Mouse (Mus musculus): ENCODE results near the gene Ulk4.

Ulk4 gene

DNA sequence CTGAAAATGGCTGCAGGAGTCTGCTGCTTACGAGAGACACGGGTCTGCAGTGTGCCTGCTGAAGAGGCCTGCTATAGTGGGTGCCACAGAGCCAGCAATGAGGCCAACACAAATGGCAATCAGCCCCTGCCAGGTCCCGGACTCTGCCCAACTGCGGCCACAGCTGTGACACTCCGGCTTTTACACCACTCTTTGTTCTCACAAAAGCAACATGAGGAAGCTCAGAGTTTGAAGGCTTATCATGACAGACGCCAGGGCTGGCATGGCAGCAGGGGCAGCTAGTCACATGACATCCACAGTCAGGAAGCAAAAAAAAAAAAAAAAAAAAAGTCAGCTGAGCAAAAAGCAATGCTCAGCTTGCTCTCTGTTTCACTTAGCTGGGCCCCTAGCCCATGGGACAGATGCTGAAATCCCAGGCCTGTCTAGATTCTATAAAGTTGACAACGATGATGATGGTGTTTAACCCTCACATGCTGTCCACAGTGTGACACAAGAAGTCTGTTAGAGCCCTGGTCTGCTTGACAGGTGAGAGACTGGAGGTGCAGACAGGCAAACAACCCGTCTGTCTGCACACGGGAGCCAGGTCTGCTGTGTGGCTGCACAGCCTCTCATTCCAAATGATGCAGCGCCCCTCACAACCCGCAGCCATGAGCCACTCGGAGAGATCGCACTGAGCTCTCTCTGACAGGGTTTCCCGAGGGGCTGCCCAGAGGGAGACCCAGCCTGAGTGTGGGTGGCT lies 253.3 kb downstream of the Ulk4 start:
- in situ Hi-C loops (cut with MboI, MseI) = no loop called here

DNA sequence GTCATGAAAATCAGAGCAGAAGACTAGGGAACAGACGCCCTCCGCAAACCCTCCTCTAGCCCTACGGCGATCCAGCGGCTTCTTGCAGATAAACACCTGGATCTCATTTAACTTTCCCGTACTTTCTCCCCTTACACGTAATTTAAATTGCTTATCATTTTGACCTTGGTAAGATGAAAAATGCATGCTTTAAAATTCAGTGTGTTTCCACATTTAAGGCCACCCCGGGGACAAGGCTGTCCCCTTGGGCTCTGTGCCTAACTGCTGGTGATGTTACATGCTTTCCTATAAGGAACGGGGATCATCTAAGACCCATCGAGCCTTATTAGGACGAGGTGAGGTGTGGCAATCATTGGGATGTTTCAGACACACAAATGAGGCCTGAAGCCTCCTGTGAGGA lies 256.6 kb downstream of the Ulk4 start:
- in situ Hi-C loops (cut with MboI, MseI) = no loop called here

DNA sequence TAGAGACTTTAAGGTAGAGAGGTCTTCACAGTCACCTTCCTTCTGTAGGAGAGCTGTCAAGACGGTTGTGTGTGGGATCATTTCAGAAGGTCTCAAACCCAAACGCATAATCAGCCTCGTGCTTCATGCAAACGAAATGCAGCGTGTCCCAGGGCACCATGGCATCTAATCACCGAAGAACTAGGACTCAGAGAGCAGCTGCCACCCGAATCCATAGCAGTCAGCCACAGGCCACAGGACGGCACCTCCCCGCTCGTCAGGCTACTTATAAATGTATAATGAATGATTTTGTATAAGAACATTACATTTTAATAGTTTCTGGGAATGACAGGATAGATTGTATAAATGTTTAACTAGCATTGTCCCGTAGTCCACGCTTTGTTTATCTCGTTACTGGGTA lies 257.1 kb downstream of the Ulk4 start:
- in situ Hi-C loops (cut with MboI, MseI) = no loop called here

DNA sequence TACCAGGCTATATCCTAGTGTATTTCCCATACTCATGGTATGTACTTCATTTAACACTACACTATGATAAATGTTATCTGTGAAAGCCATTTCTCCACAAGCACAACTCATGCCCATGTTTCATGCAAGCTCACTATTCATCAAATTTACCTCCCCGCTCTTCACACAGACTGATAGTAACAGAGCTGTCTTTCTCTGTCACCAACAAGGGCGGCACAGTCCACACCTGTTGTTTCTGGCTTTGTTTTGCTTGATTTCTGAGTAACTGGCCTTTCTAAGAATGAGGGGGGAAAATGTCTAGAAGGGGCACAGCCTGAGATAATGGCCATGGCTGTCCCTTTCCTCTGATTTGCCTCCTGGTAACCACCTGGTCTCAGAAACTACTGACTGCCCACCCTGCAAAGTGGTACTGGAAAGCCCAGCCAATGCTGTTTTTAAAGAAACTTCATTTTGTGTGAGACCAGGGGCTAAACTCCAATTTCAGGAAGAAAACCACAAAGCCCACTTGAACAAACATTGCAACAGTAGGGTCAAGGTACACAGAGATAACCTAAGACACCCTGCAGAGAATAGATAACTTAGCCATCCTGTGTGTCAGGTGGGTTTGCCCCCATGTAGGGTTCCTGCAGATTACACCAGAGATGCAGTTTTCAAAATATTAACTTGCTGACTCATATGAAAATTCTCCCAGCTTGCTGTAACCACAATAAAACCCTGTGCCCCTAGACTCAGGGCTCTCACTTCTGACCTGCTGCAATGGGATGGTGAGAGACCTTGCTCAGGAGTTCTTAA lies 258.3 kb downstream of the Ulk4 start:
- in situ Hi-C loops (cut with MboI, MseI) = no loop called here

DNA sequence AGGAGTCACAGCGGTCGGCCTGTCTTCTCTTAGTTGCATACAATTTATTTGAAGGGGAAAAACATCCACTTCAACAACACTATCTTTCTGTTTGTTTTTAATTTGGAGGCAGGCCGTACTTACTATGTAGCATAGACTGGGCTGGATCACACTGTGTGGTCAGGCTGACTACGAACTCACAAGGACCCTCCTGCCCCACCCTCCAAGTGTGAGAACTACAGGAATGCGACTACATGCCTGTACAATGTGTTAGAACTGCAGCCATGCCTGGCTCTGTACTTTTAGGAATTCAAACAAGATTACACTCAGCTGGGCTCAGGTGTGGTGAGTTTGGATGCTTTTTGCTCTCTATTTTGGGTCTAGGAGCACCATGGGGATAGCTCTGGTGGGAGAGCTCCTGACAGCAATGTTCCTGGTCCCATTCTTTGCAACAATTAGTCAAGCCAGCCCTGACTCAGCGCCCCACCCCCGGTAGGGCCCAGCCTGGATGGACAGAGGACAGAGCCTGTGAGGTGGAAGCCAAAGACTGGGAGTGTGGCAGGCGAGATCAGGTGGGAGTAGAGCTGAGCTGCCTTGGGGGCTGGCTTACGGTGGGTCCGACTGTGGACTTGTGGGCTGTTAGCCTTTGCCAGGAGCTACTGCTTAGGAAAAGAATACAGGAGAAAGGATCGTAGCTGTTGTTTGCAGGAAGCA lies 261.0 kb downstream of the Ulk4 start:
- in situ Hi-C loops (cut with MboI, MseI) = no loop called here

DNA sequence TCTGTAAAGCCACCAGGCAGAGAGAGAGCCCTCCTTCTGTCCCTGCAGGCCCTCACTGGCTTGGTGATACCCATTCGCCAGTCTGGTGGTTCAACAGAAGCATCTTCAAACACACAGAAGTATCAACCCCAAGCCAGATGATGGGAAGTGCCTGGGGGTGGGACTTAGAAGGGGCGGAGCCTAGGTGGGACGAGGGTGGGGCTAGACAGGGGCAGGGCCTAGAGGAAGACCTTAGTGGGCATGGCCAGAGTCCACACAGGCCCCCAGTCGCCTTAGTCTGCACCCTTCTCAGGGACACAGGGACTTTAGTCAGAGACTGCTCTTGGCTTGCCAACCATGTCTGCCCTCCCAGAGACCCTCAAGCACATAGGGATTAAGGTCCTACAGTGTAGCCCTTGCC lies 265.5 kb downstream of the Ulk4 start:
- in situ Hi-C loops (cut with MboI, MseI) = no loop called here

DNA sequence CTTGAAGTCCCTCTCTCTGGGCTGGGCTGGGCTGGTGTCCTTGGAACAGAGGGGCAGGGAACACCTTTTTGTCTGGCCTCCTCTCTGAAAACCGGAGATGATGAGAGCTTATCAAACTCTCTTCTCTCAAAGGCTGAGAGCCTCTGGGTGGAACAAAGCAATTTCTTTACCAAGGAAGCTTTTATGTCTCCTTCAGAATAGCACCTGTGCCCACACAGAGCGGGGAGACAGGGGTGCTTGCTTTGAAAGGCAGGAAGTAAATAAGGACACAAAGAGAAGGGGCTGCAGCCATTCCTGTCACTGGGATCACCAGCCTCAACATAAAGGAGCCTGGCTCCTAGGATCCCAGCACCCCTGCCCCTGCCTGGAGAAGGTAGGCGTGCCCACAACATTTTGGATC lies 266.5 kb downstream of the Ulk4 start:
- in situ Hi-C loops (cut with MboI, MseI) = no loop called here

DNA sequence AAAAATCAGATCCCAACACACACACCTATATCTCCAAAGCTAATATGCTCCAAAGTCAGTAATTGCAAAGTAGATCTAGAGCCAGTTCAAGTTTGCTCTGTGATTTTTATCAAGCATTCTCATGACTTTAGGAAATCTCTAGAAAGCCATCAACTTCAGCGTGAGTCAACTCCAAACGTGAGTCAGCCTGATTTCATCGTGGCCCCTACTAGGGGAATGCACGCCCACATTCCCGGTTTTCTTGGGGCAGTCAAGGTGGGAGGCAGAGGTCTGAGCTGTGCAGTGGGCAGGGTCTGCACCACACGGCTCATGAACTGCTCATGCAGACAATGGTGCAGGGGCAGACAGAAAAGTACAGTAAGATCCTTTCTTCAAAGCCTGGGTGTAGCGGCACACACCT lies 271.0 kb downstream of the Ulk4 start:
- in situ Hi-C loops (cut with MboI, MseI) = loop anchor here (10.0 kb wide), 1 partner anchor 1511 kb away; no protein-coding TSS in a partner anchor

DNA sequence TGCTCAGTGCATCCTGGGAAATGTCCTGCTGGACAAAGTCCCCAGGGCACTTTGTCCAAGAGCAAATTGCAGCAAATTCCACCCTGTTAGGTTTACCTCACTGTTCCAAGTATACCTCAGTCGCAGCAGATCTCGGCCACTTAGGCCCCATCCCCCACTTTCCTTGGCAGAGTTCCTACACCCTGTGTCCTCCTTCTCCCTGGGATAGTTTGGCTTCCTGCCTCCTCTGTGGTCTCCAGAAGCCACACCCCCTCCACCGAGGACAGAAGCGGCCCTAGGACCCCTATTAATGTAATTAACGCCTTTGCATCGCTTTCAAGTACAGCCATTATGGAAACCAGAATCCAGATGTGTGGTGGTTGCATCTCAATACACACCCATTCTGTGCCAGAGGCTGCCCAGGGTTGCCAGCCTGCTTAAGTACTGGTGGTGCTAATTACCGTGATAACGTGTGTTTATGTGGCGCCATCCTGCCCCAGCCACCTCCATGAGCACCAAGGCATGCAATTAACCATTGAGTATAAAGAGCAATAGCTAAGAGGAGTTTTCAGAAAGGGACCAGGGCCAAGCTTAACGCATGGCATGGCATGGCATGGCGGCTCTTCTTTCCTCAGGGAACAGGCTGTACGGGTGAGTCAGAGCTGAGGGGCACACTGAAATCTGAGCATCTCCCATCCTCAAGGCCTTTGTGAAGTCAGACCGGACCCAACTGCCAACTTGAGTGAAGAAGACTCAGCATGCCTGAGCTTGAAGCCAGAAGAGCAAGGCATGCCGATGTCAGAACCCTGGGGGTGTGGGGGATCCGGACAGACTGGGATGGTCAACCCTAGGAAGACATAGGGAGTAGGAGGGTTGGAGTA lies 275.1 kb downstream of the Ulk4 start:
- in situ Hi-C loops (cut with MboI, MseI) = loop anchor here (10.0 kb wide), 1 partner anchor 1507 kb away; no protein-coding TSS in a partner anchor

DNA sequence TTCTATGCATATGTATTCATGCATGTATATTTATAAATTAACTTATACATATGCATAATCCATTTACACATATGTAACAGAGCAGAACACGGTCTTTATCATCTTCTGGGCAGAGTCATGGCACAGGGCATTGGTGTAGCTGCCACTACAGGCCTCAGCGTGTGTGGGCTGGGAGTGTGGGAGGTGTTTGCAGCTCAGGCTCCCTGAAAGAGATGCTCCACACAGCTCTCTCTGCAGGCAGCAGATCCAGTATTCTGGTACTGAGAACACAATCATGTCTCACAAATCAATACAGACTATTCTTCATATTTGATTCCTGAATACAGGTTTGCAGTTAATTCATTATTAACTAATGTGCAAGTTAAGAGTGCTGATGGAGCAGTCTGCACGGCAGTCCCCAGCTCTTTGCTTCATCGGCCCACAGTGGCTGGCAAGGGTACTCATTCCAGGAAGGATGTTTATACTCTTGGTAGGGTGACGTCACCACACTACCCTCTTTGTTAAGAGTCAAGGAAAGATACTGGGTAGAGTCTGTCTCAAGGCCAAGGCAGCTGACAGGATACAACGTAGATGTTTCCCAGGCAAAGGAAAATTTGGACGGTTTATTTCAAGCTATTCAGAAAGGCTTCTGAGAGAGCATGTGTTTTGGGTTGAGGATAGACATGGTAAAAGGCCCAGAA lies 276.2 kb downstream of the Ulk4 start:
- in situ Hi-C loops (cut with MboI, MseI) = loop anchor here (10.0 kb wide), 1 partner anchor 1506 kb away; no protein-coding TSS in a partner anchor

DNA sequence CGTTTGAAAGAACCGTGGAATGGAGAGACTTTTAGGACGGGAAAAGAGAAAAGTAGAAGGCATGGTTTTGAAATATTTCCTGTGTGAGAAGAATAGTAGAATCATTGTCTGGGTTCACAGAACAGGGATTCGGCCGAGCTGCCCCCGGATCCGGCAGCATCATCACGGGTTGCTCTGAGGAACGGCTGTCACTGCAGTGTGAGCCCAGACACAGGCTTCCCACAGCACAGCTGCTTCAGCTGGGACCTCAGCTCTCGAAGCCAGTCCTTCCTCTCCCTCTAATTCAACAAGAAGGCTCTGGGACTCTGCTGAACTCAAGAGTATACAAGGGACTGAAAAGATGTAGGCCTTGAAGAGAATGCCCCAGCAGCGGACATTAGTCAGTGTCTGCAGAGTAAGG lies 278.3 kb downstream of the Ulk4 start:
- in situ Hi-C loops (cut with MboI, MseI) = no loop called here

DNA sequence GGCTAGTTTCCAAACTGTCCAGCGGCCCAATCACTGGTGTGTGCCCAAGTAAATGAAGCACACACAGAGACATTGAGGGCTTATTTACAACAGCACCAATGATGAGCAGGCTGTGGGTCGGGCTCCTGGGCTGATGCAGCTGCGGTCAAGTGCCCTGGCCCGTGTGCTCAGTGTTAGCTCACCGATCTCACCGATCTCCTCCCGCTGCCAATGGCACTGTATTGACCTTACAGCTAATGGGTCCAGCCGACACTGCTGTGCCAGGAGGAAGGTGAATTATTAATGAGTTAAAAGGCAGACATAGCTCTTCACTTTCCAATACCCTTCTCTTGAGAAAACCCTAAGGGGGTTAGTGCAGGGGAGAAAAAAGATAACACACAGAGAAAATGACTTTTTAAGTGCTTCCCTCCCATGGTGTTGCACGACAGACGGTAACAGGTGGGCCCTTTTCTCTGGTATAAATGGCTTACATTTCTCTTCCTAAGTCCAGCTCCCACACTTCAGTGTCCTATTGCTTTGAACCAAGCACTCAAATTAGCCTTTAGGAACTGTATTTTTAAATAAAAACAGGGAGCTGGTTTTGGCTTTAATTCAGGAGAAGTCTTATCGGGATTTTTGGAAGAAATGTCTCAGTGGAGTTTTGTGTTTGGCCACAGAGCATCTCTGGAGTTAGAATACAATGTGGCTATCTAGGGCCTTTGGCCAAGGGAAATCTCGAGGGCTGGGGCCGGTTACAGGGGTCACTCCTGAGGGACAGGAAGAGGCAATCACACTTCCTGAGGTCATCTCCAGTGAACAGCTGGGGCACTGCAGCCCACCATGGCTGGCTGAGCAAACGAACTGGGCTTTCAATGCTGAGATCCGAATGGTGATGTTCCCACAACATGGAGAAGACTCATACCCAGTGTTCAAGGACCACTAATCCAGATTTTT lies 282.5 kb downstream of the Ulk4 start:
- in situ Hi-C loops (cut with MboI, MseI) = no loop called here

DNA sequence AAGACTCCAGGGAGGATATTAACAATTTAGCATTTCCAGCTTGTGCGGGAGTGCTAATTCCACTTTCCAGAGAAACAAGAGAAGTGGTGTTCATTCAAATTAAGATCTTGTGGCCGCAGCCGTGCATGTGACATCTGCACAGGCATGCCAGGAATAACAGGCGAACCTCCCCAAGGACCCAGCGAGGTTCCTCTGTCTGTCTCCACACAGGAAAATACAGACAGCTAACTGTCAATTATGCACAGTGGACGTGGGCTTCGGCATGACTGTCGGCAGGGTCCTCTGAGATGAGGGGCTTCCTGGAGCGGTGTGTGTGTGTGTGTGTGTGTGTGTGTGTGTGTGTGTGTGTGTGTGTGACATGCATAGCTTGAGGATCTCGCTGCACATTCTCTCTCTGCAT lies 284.0 kb downstream of the Ulk4 start:
- in situ Hi-C loops (cut with MboI, MseI) = no loop called here

DNA sequence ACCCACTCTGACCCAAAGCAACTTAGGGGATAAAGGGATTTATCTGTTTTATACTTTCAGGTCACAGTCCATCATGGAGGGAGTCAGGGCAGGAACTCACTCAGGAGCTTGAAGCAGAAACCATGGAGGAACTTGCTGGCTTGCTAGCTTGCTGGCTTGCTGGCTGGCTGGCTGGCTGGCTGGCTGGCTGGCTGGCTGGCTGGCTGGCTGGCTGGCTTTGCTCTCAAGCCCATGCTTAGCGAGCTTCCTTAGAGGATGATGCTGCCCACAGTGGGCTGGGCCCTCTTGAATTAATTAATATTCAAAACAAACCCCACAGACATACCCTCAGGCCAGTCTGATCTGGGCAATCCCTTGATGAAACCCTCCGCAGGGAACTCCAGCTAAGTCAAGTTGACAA lies 285.2 kb downstream of the Ulk4 start:
- in situ Hi-C loops (cut with MboI, MseI) = no loop called here

DNA sequence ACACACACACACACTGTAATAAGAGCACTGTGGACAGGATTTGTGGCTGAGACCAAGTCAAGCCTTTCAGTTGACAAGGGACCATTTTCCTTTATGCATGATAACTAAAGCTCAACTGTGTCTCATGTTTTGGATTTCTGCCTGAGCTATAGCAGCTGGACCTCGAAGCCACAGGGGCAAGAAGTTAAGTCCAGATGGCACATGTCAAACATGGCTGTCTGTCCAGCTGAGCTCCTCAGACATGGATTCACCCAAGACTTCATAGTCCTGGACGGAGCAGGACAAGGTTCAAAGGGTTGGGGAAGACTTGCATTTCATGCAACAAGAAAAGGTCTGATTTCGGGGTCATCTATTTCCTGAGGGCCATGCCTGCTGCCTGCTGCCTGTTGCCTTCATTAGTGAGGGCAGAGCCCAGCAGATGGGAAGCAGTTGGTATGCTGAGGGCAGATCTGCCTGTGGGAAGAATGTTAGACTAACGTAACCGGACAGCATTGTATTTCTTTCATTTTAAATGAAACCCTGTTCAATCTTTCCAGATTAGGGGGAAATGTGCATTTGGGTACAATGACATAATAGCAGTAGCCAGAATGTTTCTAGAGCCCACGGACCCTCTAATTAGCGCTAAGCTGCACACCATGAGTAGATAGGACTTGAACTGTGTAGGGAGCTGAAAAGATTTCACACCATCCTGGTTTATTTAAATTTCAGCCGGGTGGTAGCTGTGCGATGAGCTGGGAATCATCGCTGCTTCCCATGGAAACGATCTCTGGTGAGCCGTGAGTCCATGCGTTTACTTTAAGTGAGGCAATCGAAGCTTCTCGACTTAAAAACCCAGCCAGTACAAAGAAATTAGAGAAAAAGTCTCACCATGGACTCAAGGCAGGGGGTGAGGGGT lies 286.9 kb downstream of the Ulk4 start:
- in situ Hi-C loops (cut with MboI, MseI) = no loop called here

DNA sequence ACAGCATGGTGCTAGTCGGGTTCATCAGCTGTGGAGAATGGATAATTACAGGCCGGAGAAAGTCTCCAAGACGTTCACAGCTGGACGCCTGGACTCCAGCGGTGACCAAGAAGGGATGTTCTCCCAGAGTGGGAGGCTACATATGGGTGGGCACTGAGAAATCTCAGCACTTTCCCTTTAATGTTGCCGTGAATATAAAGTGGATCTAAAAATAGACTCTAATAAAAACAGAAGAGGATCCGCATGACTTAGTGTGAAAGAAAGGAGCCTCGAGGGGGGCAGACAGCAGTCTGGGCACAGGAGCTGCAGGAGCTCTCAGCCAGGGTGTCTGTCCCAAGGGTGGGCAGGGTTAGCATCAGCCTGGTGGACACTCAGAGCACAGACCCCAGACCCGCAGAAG lies 288.9 kb downstream of the Ulk4 start:
- in situ Hi-C loops (cut with MboI, MseI) = no loop called here

DNA sequence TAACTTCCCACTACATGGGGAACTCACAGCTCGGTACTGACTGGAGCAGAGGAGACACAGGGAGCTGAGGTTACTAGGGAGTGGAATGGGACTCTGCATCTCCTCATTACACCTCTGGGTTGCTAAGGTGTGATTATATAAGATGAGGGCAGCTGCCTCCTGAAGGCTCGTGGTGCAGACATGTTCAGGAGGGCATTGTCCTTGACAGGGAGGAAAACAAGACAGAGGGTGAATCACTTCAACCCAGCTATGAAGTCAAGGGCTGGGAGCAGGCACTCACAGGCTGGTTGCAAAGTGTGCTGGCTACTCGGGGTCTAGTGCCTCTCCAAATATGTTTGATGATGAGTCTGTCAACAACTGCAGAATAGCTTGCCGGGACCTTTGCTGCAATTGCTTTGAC lies 290.0 kb downstream of the Ulk4 start:
- in situ Hi-C loops (cut with MboI, MseI) = no loop called here

DNA sequence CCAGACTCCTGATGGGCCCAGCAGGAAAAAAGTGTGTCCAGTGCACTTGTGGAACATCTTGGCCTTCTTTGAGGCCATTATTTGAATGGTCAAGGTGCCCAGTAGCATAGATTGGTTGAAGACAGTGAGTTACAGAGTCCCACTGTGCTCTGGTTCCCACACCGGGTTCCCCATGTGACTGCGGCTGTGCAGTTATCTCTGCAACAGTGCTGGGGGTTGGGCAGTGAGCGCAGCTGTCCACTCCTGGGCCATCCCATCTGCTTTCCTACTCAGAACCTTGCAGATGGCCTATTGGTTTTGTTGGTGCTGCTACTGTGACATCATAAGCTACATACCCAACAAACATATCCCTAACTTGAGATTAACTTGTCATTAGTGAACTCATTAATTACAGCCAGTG lies 290.7 kb downstream of the Ulk4 start:
- in situ Hi-C loops (cut with MboI, MseI) = no loop called here

DNA sequence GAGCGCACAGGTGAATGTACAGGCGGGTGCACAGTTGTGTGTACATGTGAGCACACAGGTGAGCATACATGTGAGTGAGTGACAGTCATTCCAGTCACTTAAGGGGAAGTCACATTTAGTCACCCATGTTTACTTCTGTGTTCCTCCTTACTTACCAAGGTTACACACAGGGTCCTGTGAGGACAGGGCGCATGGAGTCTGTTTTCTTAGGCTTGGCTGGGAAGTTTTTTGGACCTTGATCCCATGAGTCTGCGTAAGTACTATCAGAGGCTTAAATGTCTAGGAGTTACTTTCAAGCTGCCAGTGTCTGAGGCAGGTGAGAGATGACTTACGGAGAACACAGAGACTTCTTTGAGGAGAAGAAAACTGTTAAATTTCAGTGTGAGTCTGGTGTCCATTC lies 291.5 kb downstream of the Ulk4 start:
- in situ Hi-C loops (cut with MboI, MseI) = no loop called here

Measured in T-helper 1 cell (primary cell).